Mouse (Mus musculus) heart, postnatal 25 days (tissue): ENCODE data around the gene Tcp11l2. TPM values are rescaled to one million over a fixed set of nuclear protein-coding genes. Genes with fewer than 3 reads are reported as not detected.

Source experiments
- DNase-seq: peaks from one replicate; pipeline ENCODE4 v3.0.0; 2022; ENCODE audit warnings: low spot score
- intact Hi-C: fragments of 180-260 bp; cut with DNase I; formaldehyde crosslinking; loops from one replicate; pipeline ENCODE4 v1.15.1; 2025
- total RNA-seq, 2 experiments: library from RNA; stranded (reverse); gene quantifications; 2 replicates each; pipeline ENCODE4 v1.2.3; 2021

The Tcp11l2 gene
- total RNA-seq, 2 experiments from 2014 or later = 106 to 145 TPM

DNA sequence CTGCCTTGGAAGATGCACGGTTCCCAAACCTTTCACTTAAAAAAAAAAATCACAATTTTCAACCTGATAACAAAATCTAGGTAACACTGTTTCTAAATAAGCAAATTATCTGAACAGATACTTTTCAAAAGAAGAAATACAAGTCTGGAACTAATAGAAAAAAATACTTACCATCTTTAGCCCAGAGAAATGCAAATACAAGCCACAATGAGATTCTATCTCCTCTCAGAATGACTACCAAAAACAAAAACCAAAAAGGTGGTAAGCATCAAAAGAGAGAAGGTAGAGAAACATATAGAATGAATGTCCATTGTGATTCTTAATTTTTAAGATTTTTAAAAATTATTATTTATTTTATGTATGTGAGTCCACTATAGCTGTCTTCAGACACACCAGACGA, 23.9 kb upstream of the Tcp11l2 start:
- no peak for DNase-seq
- intact Hi-C loops = no loop called here

DNA sequence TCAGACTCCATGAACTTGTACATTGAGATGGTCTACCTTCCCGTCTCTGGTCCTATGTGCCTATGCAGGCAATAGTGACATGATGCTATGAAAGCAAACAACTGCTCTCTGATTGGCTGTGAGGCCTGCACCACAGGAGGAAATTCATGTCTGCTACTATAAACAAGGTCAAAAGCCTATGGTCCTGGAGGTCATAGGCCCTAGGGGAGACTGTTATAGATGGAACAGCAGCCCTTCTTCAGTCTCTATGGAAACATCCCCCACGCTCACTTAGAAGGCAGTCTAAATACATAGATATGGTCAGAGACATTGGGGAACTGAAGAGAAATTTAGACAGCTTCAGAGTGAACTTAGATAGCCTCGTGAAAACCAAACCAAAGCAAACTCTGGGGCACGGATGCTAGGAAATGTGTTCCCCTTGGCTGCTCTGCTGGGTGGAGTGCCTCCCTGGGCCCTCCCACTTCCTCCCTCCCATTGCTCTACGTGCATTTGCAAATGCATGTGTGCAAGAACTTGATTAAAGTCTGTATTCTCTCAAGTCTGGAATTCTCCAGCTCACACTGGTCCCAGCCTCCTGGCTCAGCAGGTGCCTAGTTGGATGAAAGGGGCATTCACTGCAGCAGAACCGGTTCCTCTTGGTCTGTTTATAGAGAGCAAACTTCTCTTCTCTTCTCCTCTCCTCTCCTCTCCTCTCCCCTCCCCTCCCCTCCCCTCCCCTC, 22.0 kb upstream of the Tcp11l2 start:
- intact Hi-C loops = no loop called here
- DNase-seq = no peak

DNA sequence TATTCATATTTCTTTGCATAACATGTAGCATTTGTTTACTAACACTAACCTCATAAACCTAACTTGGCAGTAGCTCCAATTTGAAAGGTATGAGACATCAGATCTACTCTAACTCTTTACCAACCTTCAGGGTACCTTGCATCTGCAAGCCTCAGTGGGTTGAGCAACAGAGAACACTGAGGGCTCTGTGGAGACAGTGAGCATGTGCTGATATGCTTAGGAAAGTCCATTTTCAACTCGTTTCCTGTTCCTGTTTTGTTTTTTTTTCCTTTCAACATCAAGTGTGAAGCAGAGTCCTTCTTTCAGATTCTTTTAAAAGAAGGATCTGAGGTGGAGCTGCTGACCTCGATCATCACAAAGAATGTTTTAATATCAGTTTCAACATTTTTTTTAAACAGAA, 20.3 kb upstream of the Tcp11l2 start:
- intact Hi-C loops = no loop called here
- no peak for DNase-seq

DNA sequence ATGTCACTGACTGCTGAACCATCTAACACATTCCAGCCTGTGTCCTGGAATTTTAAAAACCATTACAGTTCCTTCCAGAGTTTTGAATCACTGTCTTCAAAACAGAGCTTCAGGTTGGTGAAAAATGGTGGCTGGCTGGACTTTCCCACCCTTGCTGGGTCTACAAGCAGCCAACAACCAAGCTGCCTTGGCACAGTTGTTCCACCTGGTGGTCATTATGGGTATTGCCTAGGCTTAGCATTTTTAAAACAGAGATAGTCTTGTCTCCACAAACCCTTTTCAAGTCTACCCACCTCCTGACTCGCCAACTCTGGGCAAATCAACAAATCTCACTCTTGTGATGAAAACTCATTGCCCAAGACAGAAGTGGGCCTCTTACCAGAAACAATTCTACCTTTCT, 17.9 kb upstream of the Tcp11l2 start:
- DNase-seq = no peak
- intact Hi-C loops = no loop called here

DNA sequence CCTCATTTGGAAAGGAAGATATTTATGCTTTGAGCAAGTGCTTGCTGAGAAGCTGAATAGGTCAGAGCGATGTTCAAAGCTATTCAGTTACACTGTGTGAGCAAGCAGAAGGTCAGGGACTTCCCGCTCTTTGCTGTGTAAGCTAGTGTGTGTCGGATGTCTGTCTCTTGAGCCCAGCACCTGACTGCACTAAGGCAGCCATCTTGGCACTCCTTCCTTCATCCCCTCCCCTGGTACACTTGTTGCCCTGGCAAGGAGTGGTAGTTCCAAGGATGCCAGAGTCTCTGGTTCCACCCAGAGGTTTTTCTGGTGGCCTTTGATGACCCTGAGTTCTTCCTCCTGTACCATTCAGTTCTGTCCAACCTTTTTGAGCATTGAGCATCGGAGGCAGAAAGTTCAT, 16.4 kb upstream of the Tcp11l2 start:
- intact Hi-C loops = loop anchor here (2.0 kb wide), 1 partner anchor 45 kb away; no protein-coding TSS in a partner anchor
- DNase-seq = no peak

DNA sequence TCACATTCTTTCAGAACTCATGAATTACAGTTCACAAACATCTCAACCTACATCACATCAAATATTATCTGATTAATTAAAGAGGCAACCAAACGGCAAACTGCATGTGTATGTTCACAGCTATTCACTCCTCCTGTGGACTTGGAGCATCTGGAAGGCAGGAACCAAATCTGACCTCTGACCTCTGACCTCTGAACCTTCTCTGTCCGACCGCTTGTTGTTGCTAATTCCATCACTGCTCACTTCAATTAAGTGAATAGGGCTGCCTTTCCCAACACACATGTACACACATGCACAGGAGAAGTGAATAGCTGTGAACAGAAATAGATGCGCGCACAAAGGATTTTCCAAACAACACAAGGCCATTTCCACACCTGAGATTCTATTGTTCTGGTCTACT, 14.3 kb upstream of the Tcp11l2 start:
- intact Hi-C loops = no loop called here
- no peak for DNase-seq

DNA sequence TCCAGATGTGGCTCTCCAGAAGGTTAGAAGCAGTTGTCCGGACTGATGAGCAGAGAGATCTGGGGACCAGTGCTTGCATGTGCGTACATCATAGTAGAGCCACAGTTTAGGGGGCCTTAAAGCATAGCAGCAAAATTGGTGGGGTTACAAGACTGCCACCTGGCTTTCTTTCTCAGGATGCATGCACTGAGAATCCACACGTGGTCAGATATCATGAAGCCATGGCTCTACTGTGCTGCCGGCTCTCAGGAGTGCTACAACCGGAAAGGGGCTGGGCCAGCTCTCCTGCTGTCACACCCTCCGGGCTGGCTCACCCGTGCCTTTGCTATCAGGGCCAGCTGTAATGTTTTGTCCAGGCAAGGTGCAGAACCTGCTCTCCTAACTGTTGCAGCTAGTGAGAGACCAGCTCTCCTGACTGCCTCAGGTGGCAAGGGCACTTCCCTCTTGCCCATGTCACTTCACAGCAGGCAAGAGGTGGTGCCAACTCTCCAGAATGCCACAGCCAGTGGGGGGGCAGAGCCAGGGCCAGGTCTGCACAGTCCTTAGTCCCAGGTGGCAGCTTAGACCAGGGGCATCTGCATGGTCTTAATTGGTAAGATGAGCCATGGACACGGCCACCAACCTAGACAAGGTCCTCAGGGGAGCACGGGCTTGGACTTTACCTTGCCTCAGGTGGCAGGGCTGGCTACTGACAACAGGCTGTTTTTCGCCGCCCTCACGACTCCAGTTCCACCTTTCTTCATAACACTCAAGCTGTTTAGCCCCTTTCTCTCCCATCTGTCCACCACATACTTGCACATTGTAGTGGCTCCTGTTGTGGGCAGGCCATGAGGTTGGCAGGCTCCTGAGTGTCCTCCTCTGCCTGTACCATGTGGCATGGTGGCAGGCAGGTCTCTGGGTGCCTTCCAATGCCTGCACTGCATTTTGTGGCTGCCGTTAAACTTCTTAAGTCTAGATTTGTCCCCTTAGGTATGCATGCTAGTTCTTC, 13.6 kb upstream of the Tcp11l2 start:
- DNase-seq = no peak
- intact Hi-C loops = no loop called here

DNA sequence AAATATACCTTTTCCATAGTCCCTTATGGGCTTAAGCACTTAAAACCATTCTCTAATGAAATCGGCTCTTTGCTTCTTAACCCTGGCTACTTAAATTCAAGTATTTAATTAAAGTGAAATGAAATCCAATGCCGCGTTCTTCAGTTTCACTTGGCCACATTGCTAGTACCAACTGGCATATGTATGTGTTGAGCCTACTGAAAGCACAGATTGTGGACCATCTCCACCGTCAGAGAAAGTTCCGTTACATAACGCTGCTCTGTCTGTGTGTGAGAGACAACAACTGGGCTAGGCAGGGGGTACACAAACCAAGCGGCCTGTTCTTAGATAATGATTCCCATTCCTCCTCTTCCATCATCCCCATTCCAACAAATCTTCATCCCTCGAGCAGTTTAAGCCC, 12.0 kb upstream of the Tcp11l2 start:
- DNase-seq = no peak
- intact Hi-C loops = no loop called here

DNA sequence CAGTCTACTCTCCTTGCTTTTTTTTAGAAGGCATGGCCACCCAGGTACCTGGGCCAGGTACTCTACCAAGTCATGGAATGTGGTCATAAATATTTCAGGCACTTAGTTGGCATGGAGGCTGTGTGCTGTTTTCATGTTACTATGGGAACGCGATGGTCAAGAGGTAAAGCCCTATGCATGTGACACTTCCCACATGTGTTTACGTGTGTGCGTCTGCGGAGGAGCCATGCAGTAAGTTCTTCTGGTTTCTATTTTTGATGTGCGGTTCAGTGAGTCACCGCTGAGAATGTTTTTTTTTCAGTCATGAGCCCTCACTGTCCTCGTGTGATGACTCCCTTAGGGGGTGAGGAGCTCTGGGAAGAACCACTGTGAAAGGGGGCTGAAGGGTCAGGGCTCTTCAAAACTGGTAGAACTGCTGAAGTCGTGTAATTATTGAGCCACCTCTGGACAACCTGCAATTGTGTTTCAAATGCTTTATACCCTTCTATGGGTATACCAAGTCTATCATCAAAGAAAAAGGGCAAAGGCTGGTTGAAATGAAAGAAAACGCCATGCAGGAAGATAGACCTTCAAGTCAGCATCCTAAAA, 5.3 kb upstream of the Tcp11l2 start:
- DNase-seq = no peak
- intact Hi-C loops = no loop called here

DNA sequence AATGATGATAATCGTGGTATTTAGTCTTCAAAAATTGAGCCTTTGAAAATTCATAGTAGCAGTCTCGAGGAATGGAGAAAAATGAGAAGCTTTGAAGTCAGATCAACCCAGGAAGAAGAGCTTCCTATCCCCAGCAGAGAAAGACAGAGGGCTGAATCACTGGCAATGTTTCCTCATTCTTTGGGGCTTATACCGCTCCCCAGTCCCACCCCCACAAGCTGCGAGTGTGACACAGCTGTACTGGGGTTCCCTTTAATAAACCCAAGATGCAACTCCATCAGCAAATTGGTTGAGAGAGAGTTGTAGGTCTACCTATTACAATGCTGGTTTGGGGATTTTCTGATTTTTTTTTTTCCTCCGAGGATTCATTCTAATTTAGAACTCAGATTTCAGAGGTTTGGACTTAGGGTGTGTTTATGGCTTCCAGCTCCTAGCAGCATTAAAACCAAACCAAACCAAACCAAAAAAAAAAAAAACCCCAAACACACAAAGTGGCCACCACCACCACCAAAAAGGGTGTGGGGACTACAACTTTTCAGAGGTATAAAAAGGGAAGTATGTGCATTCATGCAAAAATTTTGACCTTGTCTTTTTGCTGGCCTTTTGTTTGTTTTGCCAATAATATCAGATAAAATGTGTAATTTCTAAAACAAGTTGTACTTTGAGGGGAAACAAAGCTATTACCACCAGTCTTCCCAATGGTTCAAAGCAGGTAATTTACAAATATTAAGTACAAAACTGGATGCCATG, 2.6 kb upstream of the Tcp11l2 start:
- no peak for DNase-seq
- intact Hi-C loops = loop anchor here (2.0 kb wide), 1 partner anchor 39 kb away; the partner anchor contains the start of gene Ckap4

DNA sequence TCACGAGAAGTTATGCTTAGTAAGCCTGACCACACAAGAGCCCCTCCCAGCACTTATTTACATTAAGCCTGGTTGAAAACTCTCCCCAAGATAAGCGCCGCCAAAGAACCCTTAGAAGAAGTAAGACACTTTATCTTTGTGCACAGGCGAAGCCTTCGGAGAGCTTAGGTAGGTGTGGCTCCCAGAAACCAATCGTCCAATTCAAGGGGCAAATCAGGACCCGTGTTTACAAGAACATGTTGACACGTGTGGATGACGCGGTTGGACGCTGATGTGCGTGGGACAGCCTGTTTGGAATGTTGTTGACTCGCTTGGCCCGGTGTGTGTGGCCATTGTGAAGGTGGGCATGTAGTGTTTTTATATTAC, 414 bp upstream of the Tcp11l2 start:
- DNase-seq = no peak
- intact Hi-C loops = loop anchor here (2.0 kb wide), 1 partner anchor 21 kb away; no protein-coding TSS in a partner anchor

DNA sequence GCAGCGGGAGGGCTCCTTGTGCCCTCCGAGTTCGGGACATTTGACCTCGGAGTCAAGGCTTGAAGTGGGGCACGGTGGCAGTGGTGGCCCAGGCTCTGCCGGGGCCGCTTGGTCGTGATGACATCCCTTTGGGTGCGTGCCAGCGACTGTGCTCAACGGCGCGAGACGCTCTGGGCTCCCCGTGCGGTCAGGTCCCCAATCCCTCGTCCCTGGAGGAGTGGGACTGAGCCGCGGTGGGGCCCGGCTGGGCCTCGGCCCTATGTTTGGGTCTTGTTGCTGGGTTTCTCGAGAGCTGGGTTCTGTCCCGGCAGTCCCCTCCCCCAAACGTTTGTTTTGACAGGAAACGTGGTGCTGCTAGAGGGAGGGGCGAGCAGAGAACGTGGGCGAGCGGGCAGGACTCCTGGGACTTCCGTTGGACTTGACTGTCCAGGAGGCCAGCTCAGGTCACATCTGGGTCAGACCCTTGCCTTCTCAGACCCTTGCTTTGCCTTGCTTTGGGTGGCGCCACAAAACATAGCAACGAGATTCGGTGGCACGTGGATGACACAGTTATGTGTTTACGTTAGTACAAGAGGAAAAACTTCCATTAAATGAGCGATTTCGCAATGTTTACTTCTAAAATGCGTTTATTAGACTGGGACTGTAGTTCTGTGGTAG, 773 bp downstream of the Tcp11l2 start:
- peak; percentile 85 for DNase-seq
- intact Hi-C loops = loop anchor here (2.0 kb wide), 1 partner anchor 20 kb away; no protein-coding TSS in a partner anchor

DNA sequence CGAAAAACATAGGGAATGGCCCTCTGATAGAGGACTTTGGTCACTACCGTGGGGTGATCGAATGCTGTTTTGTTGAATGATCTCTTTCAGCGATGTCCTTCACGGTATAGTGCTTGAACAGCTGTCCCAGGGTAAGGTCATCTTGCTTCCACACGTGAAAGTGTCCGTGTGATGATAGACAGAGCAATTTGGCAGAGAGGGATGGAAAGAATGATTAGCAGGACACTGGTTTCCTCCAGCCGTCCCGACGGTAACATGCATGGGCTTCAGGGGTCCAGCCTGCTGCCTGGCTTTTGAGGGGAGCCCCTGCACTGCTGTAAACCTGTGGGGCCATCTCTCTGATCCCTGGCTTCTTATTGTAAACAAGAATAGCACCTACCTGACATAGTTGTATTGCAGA, 2.3 kb downstream of the Tcp11l2 start:
- intact Hi-C loops = loop anchor here (1.0 kb wide), 1 partner anchor 43 kb away; no protein-coding TSS in a partner anchor
- no peak for DNase-seq

DNA sequence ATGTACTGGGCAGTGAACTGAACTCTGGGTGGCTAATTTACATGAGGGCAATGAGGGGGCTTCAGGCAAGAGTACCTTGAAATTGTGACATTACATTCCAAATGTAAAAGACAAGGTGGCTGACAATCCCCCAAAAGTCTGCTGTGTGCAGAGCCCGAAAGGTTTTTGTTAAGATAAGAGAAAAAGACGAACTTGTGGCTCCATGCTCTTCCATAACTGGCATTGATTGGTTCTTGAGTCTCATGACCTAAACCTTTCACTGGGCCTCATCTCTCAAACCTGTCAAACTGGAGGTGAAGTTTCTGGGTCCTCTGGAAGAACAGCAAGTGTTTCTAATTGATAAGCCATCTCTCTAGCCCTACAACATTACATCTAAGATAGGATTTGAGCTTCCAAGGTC, 3.1 kb downstream of the Tcp11l2 start:
- intact Hi-C loops = no loop called here
- DNase-seq = no peak

DNA sequence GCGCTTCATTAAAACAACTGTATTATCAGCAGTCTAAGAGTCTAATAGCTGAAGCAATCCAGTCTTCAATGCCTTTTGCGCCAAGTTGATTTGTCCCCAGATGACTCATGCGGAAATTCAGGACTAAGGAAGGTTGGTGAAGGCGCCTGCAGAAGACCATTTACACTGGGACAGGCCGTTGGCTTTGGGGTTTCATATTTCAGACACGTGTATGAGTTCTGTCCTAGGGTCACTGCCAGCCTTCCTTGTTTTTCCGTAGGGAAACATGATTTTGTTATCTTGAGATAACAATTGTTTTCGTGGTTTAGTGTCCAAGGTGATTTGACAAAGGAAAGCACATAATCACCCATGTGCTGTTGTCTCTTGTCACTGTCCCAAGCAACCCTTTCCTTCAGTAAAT, 4.8 kb downstream of the Tcp11l2 start:
- intact Hi-C loops = no loop called here
- DNase-seq = peak; percentile 26

DNA sequence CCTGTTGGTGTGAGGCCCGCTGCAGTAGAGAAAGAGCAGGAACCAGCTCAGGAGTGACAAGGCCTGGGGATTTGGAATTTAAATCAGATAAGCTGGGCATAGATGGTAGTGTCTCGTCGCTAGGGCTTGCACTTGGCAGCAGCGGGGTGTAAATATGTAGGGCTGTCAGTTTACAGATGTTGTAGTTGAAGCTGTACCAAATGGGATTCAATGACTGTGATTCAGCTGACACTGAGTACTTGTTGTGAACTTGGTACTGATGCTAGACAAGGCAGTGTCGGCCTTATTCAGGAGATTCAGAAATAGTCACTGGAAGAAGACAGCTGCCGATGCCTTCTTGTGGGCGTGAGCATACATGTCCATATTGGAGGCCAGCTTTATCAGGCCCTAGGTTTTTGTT, 5.8 kb downstream of the Tcp11l2 start:
- intact Hi-C loops = no loop called here
- DNase-seq = no peak

DNA sequence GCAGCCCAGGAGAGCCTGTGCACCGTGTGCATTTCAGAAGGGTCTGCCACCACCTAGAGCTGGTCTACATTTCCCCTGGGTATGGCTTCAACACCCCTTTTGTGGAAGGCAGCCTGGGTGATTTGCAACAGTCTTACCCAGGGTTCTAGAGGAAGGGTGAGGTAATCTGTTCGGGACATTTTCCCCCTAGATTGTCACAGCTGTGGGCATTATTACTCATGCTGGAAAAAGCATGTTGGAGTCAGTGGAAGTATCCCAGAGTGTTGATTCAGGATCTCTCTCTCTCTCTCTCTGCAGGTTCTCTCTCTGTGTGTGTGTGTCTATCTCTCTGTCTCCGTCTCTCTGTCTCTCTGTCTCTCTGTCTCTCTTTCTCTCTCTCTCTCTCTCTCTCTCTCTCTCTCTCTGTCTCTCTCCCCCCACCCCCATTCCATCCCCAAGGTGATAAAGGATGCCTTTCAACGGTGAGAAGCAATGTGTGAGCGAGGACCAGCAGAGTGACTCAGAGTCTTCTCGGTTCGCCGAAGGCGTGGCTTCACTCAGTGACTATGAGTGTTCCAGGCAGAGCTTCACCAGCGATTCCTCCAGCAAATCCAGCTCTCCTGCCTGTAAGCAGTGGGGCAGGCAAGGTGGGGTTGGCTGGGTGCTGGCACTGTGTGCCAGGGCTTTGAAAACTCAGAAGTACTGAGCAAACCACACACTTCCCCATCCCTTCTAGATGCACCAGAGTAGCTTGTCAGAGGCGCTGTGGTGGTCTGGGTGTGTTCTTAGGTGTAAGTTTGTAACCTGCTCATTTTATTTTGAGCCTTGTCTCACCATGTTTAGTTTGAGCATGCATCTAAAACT, 8.2 kb downstream of the Tcp11l2 start:
- DNase-seq = no peak
- intact Hi-C loops = no loop called here

DNA sequence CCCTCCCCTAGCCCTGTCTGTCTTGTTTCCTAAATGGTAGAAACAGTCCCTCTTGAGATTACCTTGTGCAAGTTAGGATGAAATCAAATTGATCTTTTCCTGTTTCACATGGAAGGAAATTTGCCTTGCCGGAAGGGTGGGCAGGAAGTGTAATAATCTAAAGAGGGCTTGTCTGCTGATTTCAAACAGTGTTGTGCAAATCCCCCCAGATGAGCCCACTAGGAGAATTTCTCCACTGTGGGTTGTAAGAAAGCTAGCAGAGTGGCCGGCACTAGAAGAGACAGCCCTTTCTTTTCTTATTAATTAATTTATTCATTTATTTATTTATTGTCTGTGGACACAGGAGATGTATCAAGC, 8.8 kb downstream of the Tcp11l2 start:
- intact Hi-C loops = no loop called here
- DNase-seq = no peak

DNA sequence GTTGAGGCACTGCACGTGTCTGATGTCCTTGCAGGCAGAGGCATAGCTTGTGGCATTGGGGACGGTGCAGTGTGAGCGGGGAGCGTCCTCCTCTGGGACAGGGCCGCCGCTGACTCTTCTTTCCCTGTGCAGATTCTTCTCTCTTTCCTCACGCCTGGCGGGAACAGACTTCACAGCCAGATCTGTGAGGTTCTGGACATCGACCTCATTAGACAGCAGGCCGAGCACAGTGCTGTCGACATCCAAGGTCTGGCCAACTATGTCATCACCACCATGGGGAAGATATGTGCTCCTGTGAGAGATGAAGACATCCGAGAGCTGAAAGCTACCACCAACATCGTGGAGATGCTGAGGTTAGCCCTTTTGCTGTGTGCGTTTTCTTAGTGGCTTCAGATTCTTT, 14.5 kb downstream of the Tcp11l2 start:
- no peak for DNase-seq
- intact Hi-C loops = no loop called here
